Mouse (Mus musculus) liver, postnatal 0 days (tissue): ENCODE data around the gene Spink8. TPM values are rescaled to one million over a fixed set of nuclear protein-coding genes. Genes with fewer than 3 reads are reported as not detected.

Source experiments
- ATAC-seq: fragments of 200-750 bp; cut with Nextera tagmentation; 2 replicates; pipeline ENCODE4 v1.8.0; 2017; ENCODE audit warnings: mild to moderate bottlenecking, moderate library complexity
- DNase-seq: peaks from one replicate; pipeline ENCODE4 v3.0.0-alpha.2; 2016
- H3K27ac ChIP-seq: fragments of 300-500 bp; sonication (generic); 2 replicates; pipeline ENCODE4 v1.5.1; 2014; ENCODE audit warnings: antibody characterized with exemption, moderate library complexity, mild to moderate bottlenecking, low read depth
- H3K27me3 ChIP-seq: fragments of 300-500 bp; sonication (generic); 2 replicates; pipeline ENCODE4 v1.6.1; 2014; ENCODE audit warnings: low read length, control low read depth, mixed read lengths; ENCODE audit not compliant: insufficient read depth
- H3K36me3 ChIP-seq: fragments of 300-500 bp; sonication (generic); replicated peaks from 2 replicates; pipeline ENCODE4 v1.6.1; 2014; ENCODE audit warnings: mild to moderate bottlenecking, control low read depth, low read length, moderate library complexity, mixed read lengths; ENCODE audit not compliant: insufficient read depth
- H3K4me1 ChIP-seq: fragments of 300-500 bp; sonication (generic); 2 replicates; pipeline ENCODE4 v1.6.1; 2014; ENCODE audit warnings: antibody characterized with exemption, mild to moderate bottlenecking, control low read depth; ENCODE audit not compliant: insufficient read depth
- H3K4me2 ChIP-seq: fragments of 300-500 bp; sonication (generic); 2 replicates; pipeline ENCODE4 v1.6.1; 2014; ENCODE audit warnings: low read depth, mild to moderate bottlenecking, low read length, moderate library complexity, mixed read lengths
- H3K4me3 ChIP-seq: fragments of 300-500 bp; sonication (generic); 2 replicates; pipeline ENCODE4 v1.5.1; 2014; ENCODE audit warnings: low read depth, low read length
- H3K9ac ChIP-seq: fragments of 300-500 bp; sonication (generic); replicated peaks from 2 replicates; pipeline ENCODE4 v1.6.1; 2014; ENCODE audit warnings: mild to moderate bottlenecking, moderate library complexity
- H3K9me3 ChIP-seq: fragments of 300-500 bp; sonication (generic); 2 replicates; pipeline ENCODE4 v1.6.1; 2016; ENCODE audit warnings: mild to moderate bottlenecking, control low read depth, low read length, mixed read lengths
- CTCF ChIP-seq: sonication (generic); IDR thresholded peaks from 2 replicates; pipeline ENCODE4 v1.5.1; 2016; ENCODE audit warnings: antibody characterized with exemption, low read depth
- EP300 ChIP-seq: IDR thresholded peaks from 2 replicates; pipeline ENCODE4 v1.6.1; 2016; ENCODE audit warnings: antibody characterized with exemption, low read depth, mild to moderate bottlenecking
- WGBS: fragments of 180-500 bp; shearing (Covaris S2); extraction: QIAGEN DNeasy Blood & Tissue Kit; methylation state at CpG from one replicate; pipeline ENCODE4 v1.1.7; 2014; ENCODE audit not compliant: insufficient replicate concordance; 5-methylcytosine and 5-hydroxymethylcytosine counted together
- polyA plus RNA-seq: library from polyadenylated mRNA; unstranded; fragments of >200 nt; fragmentation: Nextera tagmentation; extraction: Ambion mirVana; gene quantifications from 2 replicates; pipeline ENCODE4 v1.2.1, GENCODE M21; 2015

The Spink8 gene
- polyA plus RNA-seq, 1 experiment from 2014 or later = not detected

- WGBS = 6% methylated on average over 20 of the region's 20 CpGs
Observed at GRCm38 (mm10) chr9:109862397-109863044, 50.4 kb downstream of the Spink8 start.

GRCm38 (mm10) chr9:109863085-109863484, 51.0 kb downstream of the Spink8 start:
- H3K4me3 ChIP-seq = no peak overlapping the region; the same call in 1 of the 2 replicates
- H3K9ac ChIP-seq = no peak overlapping the region
- no peaks in the 10 kb centered on the region for H3K27me3 ChIP-seq
- no peak overlapping the region for H3K27ac ChIP-seq
- peaks cover 2% of the 10 kb centered on the region; the same call in 1 of the 2 replicates for H3K4me1 ChIP-seq
- TF ChIP-seq EP300 = no peak
- no peak for TF ChIP-seq CTCF
- peak overlapping the region; percentile 61 for H3K4me2 ChIP-seq
- no peaks in the 10 kb centered on the region for H3K9me3 ChIP-seq
- WGBS = 17% methylated on average over 3 of the region's 3 CpGs
- DNase-seq (no peak), ATAC-seq (peak; percentile 37)
- no peaks in the 10 kb centered on the region for H3K36me3 ChIP-seq

More at GRCm38 (mm10) chr9:109862397-109863044, 50.4 kb downstream of the Spink8 start:
- Histone ChIP-seq H3K4me2 (peak overlapping the region; percentile 61), H3K27me3 (no peaks in the 10 kb centered on the region), H3K27ac (no peak overlapping the region), H3K9me3 (no peaks in the 10 kb centered on the region), H3K4me3 (peak overlapping the region; percentile 28), H3K4me1 (peaks cover 2% of the 10 kb centered on the region; the same call in 1 of the 2 replicates), H3K9ac (no peak overlapping the region), H3K36me3 (no peaks in the 10 kb centered on the region)
- ATAC-seq = peak; percentile 73
- peak; percentile 94 for TF ChIP-seq CTCF
- TF ChIP-seq EP300 = no peak
- peak; percentile 88 for DNase-seq

DNA sequence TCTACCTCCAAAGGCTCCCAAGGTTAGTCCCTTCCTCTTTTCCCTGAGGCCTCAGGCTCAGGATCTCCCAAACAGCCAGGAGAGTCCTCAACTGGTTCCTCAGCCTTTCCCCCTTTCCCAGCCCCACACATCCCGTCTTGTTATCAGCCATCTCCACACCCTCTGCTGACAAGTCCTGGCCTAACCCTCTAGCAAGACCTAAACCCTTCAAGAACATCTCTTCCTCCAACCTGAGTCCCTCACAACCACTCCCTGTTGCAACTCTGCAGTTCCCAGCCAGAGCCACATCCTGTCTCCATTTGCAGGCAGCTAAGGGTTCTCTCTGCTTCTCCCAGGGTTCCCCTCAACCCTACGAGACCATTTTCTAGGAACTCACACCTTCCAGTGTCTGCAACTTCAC, 54.1 kb downstream of the Spink8 start:
- no peaks in the 10 kb centered on the region for H3K9me3 ChIP-seq
- 30% methylated on average over 2 of the region's 2 CpGs for WGBS

GRCm38 (mm10) chr9:109870983-109871572, 59.0 kb downstream of the Spink8 start:
- Histone ChIP-seq H3K9me3 (no peaks in the 10 kb centered on the region), H3K4me1 (peaks cover 10% of the 10 kb centered on the region), H3K36me3 (no peaks in the 10 kb centered on the region), H3K4me3 (0 out of 2 replicates have a peak overlapping the region, but pooled peaks have one; percentile 4), H3K27me3 (no peaks in the 10 kb centered on the region), H3K27ac (peak overlapping the region; percentile 29; the same call in 1 of the 2 replicates), H3K4me2 (peak overlapping the region; percentile 30), H3K9ac (no peak overlapping the region)
- ATAC-seq = no peak
- TF ChIP-seq EP300 (no peak), CTCF (no peak)
- no peak for DNase-seq
- 25% methylated on average over 6 of the region's 6 CpGs for WGBS

More for the DNA sequence above, 54.1 kb downstream of the Spink8 start:
- no peaks in the 10 kb centered on the region for H3K36me3 ChIP-seq
- H3K4me1 ChIP-seq = peaks cover 10% of the 10 kb centered on the region
- H3K27me3 ChIP-seq = no peaks in the 10 kb centered on the region
- no peak for TF ChIP-seq CTCF
- TF ChIP-seq EP300 = no peak
- no peak overlapping the region for H3K27ac ChIP-seq
- no peak overlapping the region for H3K4me2 ChIP-seq
- H3K9ac ChIP-seq = no peak overlapping the region
- DNase-seq = no peak
- H3K4me3 ChIP-seq = no peak overlapping the region
- no peak for ATAC-seq

DNA sequence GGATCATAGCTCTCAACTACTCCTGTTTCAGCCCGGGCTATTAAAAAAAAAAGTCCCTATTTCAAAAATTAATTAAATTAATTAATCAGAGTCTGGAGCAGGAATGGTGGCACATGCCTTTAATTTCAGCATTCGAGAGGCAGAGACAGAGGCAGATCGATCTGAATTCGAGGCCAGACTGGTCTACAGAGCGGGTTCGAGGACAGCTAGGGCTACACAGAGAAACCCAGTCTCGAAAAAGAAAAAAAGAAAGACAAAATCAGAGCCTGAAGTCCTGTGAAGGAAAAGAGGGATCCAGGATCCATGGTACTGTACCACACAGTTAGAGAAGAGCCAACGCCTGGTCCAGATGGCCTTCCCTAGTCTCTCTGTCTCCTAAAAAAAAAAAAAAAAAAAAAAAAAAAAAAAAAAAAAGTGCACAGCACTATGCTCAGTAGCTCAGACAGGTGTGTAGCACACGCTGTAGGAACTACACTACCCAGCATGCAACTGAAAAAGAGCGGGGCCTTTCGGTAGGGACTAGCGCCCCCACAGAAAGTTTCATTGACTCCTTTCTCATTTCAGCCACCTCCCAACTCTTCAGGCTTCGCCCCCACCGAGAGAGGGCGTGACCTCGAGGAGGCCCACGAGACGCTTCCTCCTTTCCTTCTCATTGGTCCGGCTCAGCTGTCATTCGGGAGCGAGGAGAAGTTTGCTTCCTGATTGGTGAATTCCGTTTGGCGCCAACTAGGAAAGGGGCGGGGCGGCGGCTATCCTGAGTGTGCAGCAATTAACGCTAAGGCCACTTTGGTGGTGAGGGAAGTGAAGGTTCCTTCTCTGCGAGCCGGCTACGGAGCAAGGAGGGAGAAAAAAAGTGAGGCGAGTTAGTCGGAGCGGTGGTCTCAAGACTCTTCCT, 63.0 kb downstream of the Spink8 start, which contains the start of gene Cdc25a:
TSS of gene Cdc25a (plus strand) at position 783 of the 895 bp plus-strand sequence.
- 7% methylated on average over 31 of the region's 33 CpGs for WGBS
- Histone ChIP-seq H3K27ac (peak within 1 kb of the TSS; percentile 89), H3K4me1 (peaks cover 27% of the 10 kb centered on the region), H3K36me3 (peaks cover 17% of the 10 kb centered on the region), H3K4me3 (peak within 1 kb of the TSS; percentile 97), H3K27me3 (no peaks in the 10 kb centered on the region), H3K4me2 (peak within 1 kb of the TSS; percentile 96), H3K9me3 (no peaks in the 10 kb centered on the region), H3K9ac (peak within 1 kb of the TSS; percentile 96)
- DNase-seq (peak; percentile 98), ATAC-seq (peak; percentile 94)
- TF ChIP-seq EP300 = peak; percentile 68
- peak; percentile 80 for TF ChIP-seq CTCF
